Mouse (Mus musculus) cerebellum, adult 2 months (tissue): ENCODE results near the gene Pcbp4.

ENCODE experiments used
- CTCF ChIP-seq: fragments of 200-500 bp; IDR thresholded peaks from 2 replicates; pipeline ENCODE4 v1.5.1; 2011; ENCODE audit warnings: low read depth, mild to moderate bottlenecking, control low read depth, low read length, moderate library complexity, borderline replicate concordance; ENCODE audit not compliant: insufficient read depth
- POLR2A ChIP-seq: fragments of 200-500 bp; IDR thresholded peaks from 2 replicates; pipeline ENCODE4 v1.6.1; 2011; ENCODE audit warnings: low read length, control low read depth, borderline replicate concordance; ENCODE audit not compliant: insufficient read depth

DNA sequence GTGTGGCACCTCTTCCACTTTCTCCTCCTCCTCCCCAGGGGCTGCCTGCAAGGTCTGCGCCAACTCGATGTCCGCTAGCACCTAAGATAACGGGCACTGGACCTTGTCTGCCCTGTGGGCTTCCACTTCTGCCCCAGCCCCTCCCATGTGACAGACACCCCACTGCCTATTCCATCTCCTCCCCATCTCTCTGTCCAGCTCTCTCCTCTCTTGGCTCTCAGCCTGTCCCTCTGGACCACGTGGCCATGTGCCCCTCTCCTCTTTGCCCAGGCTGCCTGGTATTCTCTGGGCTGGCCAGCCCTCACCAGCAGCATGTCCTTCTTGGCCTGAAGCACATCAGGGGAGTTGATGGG lies 20.6 kb downstream of the Pcbp4 start:
- TF ChIP-seq CTCF = no peak
- no peak for TF ChIP-seq POLR2A
